34 mouse cellular contexts compared by ENCODE assay signal in the genomic region with DNA sequence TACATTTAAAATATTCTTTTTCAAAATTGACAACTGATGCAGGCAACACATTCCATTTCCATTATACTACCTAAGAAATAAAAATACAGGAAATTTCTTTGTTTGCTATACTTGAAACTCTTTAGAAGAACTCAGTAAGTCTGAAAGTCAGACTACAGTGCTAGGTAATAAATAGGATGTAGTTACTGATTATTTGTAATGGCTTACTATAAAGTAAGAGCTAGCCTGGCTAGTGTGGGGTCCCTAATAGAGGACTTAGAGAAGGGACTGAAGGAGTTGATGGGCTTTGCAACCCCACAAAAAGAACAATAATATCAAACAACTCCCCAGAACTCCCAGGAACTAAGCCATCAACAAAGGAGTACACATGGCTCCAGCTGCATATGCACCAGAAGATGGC.
"Had no signal": no experiment of that assay in that cellular context is flagged by ENCODE, and none has a peak within 500 bp of the region (broad histone marks: within the 10 kb centered on the region; RNA-seq: fewer than 3 reads in every experiment).

No protein-coding gene starts in this region.

- H3K27me3 ChIP-seq: heart, embryonic 12.5 days; heart, embryonic 13.5 days; heart, embryonic 15.5 days; hindbrain, embryonic 12.5 days; hindbrain, embryonic 13.5 days; hindbrain, embryonic 15.5 days; intestine, embryonic 15.5 days had no signal

- ATAC-seq: hindbrain, embryonic 16.5 days; hindbrain, postnatal 0 days; inflammation-experienced regulatory T-cells, adult 6 months; intestine, embryonic 15.5 days; intestine, embryonic 16.5 days; intestine, postnatal 0 days had no signal

- H3K4me3 ChIP-seq: heart, adult 2 months; heart, embryonic 10.5 days; heart, embryonic 12.5 days; heart, embryonic 13.5 days; heart, embryonic 15.5 days; hindbrain, embryonic 10.5 days; hindbrain, embryonic 12.5 days; hindbrain, embryonic 13.5 days; hindbrain, embryonic 15.5 days; intestine, embryonic 15.5 days; layer of hippocampus, adult 2 months; left cerebral cortex, adult 2 months had no signal

- H3K36me3 ChIP-seq: heart, embryonic 10.5 days; heart, embryonic 12.5 days; heart, embryonic 13.5 days; heart, embryonic 15.5 days; hindbrain, embryonic 10.5 days; hindbrain, embryonic 12.5 days; hindbrain, embryonic 13.5 days; hindbrain, embryonic 15.5 days; intestine, embryonic 15.5 days had no signal

- DNase-seq: heart, adult 18-20 months; heart, adult 2 months; heart, postnatal 10 days; heart, postnatal 14 days; heart, postnatal 36 days; heart, postnatal 4 days; kidney, adult 11 months; kidney, adult 2 months; kidney, adult 8-10 months; kidney, adult 9 months; kidney, postnatal 14 days; kidney, postnatal 25 days; kidney, postnatal 4 days; layer of hippocampus, adult 9-11 months; layer of hippocampus, postnatal 36 days had no signal

- H3K9ac ChIP-seq: heart, embryonic 12.5 days; heart, embryonic 13.5 days; heart, embryonic 15.5 days; hindbrain, embryonic 12.5 days; hindbrain, embryonic 13.5 days; hindbrain, embryonic 14.5 days; hindbrain, embryonic 15.5 days; intestine, embryonic 15.5 days had no signal

- H3K4me2 ChIP-seq: heart, embryonic 11.5 days; heart, embryonic 12.5 days; heart, embryonic 13.5 days; heart, embryonic 15.5 days; hindbrain, embryonic 12.5 days; hindbrain, embryonic 13.5 days; hindbrain, embryonic 14.5 days; hindbrain, embryonic 15.5 days; intestine, embryonic 15.5 days had no signal

- H3K9me3 ChIP-seq: heart, embryonic 10.5 days; heart, embryonic 12.5 days; heart, embryonic 13.5 days; heart, embryonic 15.5 days; hindbrain, embryonic 10.5 days; hindbrain, embryonic 12.5 days; hindbrain, embryonic 13.5 days; hindbrain, embryonic 15.5 days; intestine, embryonic 15.5 days had no signal

- H3K27ac ChIP-seq: heart, adult 2 months; heart, embryonic 10.5 days; heart, embryonic 13.5 days; heart, embryonic 15.5 days; hindbrain, embryonic 10.5 days; hindbrain, embryonic 12.5 days; hindbrain, embryonic 13.5 days; hindbrain, embryonic 15.5 days; hindbrain, postnatal 0 days; intestine, embryonic 15.5 days; kidney, postnatal 0 days; layer of hippocampus, adult 2 months; left cerebral cortex, adult 2 months had no signal

- H3K4me1 ChIP-seq: heart, embryonic 10.5 days; heart, embryonic 12.5 days; heart, embryonic 13.5 days; heart, embryonic 15.5 days; hindbrain, embryonic 10.5 days; hindbrain, embryonic 12.5 days; hindbrain, embryonic 13.5 days; hindbrain, embryonic 15.5 days; intestine, embryonic 15.5 days had no signal
